Mouse (Mus musculus) limb, embryonic 13.5 days (tissue): ENCODE data around the gene Fbxl17. TPM values are rescaled to one million over a fixed set of nuclear protein-coding genes. Genes with fewer than 3 reads are reported as not detected.

Source experiments
- ATAC-seq: fragments of 200-750 bp; cut with Nextera tagmentation; 2 replicates; pipeline ENCODE4 v1.8.0; 2017; ENCODE audit warnings: low read depth, moderate number of reproducible peaks, moderate TSS enrichment; ENCODE audit not compliant: low FRiP score
- H3K27ac ChIP-seq: fragments of 300-500 bp; sonication (generic); 2 replicates; pipeline ENCODE4 v1.5.1; 2015; ENCODE audit warnings: inconsistent platforms, mild to moderate bottlenecking, moderate library complexity
- H3K27me3 ChIP-seq: fragments of 300-500 bp; sonication (generic); 2 replicates; pipeline ENCODE4 v1.6.1; 2015; ENCODE audit warnings: mild to moderate bottlenecking, inconsistent platforms
- H3K36me3 ChIP-seq: fragments of 300-500 bp; sonication (generic); 2 replicates; pipeline ENCODE4 v1.6.1; 2015; ENCODE audit warnings: inconsistent platforms, mild to moderate bottlenecking, moderate library complexity
- H3K4me1 ChIP-seq: fragments of 300-500 bp; sonication (generic); 2 replicates; pipeline ENCODE4 v1.6.1; 2015; ENCODE audit warnings: inconsistent platforms
- H3K4me2 ChIP-seq: fragments of 300-500 bp; sonication (generic); replicated peaks from 2 replicates; pipeline ENCODE4 v1.6.1; 2015; ENCODE audit warnings: inconsistent platforms, mild to moderate bottlenecking, moderate library complexity
- H3K4me3 ChIP-seq: fragments of 300-500 bp; sonication (generic); 2 replicates; pipeline ENCODE4 v1.5.1; 2015; ENCODE audit warnings: moderate library complexity, mild to moderate bottlenecking, inconsistent platforms
- H3K9ac ChIP-seq: fragments of 300-500 bp; sonication (generic); 2 replicates; pipeline ENCODE4 v1.6.1; 2015; ENCODE audit warnings: mild to moderate bottlenecking, inconsistent platforms
- H3K9me3 ChIP-seq: fragments of 300-500 bp; sonication (generic); 2 replicates; pipeline ENCODE4 v1.6.1; 2016; ENCODE audit warnings: inconsistent platforms
- WGBS: fragments of 180-500 bp; shearing (Covaris S2); methylation state at CpG from one replicate; pipeline ENCODE4 v1.1.7; 2015; 5-methylcytosine and 5-hydroxymethylcytosine counted together
- polyA plus RNA-seq: library from polyadenylated mRNA; unstranded; fragments of >200 nt; fragmentation: Nextera tagmentation; extraction: Ambion mirVana; gene quantifications from 2 replicates; pipeline ENCODE4 v1.2.1, GENCODE M21; 2015

Gene Fbxl17
- polyA plus RNA-seq, 1 experiment from 2014 or later = 8.1 TPM

- no peak overlapping the region for H3K27ac ChIP-seq
- peaks cover 6% of the 10 kb centered on the region for H3K4me1 ChIP-seq
- H3K9me3 ChIP-seq = no peaks in the 10 kb centered on the region
- no peak overlapping the region for H3K9ac ChIP-seq
- no peak overlapping the region for H3K4me2 ChIP-seq
- no peak for ATAC-seq
- H3K27me3 ChIP-seq = no peaks in the 10 kb centered on the region
- WGBS = 82% methylated on average over 2 of the region's 2 CpGs
- peaks cover 4% of the 10 kb centered on the region for H3K36me3 ChIP-seq
- H3K4me3 ChIP-seq = no peak overlapping the region
Observed at GRCm38 (mm10) chr17:63122427-63122826, 377.4 kb downstream of the Fbxl17 start.

- Histone ChIP-seq H3K4me1 (peaks cover 19% of the 10 kb centered on the region), H3K27me3 (no peaks in the 10 kb centered on the region), H3K27ac (no peak overlapping the region), H3K36me3 (peaks cover 4% of the 10 kb centered on the region), H3K4me3 (no peak overlapping the region), H3K4me2 (no peak overlapping the region), H3K9me3 (no peaks in the 10 kb centered on the region), H3K9ac (no peak overlapping the region)
- WGBS = 85% methylated on average over 3 of the region's 3 CpGs
- ATAC-seq = no peak
Observed at GRCm38 (mm10) chr17:63119701-63120100, 380.1 kb downstream of the Fbxl17 start.

- Histone ChIP-seq H3K4me1 (peaks cover 19% of the 10 kb centered on the region), H3K27me3 (no peaks in the 10 kb centered on the region), H3K9me3 (no peaks in the 10 kb centered on the region), H3K27ac (no peak overlapping the region), H3K4me2 (no peak overlapping the region), H3K36me3 (peaks cover 4% of the 10 kb centered on the region), H3K9ac (no peak overlapping the region), H3K4me3 (no peak overlapping the region)
- WGBS = 80% methylated on average over 7 of the region's 7 CpGs
- no peak for ATAC-seq
Observed at GRCm38 (mm10) chr17:63119077-63119476, 380.7 kb downstream of the Fbxl17 start.

- 77% methylated on average over 5 of the region's 5 CpGs for WGBS
- no peaks in the 10 kb centered on the region for H3K27me3 ChIP-seq
- no peak overlapping the region for H3K4me2 ChIP-seq
- H3K27ac ChIP-seq = no peak overlapping the region; the same call in 1 of the 2 replicates
- H3K36me3 ChIP-seq = 0 out of 2 replicates have a peak, but pooled peaks cover 3% of the 10 kb centered on the region
- H3K9ac ChIP-seq = no peak overlapping the region
- peaks cover 19% of the 10 kb centered on the region for H3K4me1 ChIP-seq
- ATAC-seq = no peak
- no peaks in the 10 kb centered on the region for H3K9me3 ChIP-seq
- no peak overlapping the region for H3K4me3 ChIP-seq
Observed at GRCm38 (mm10) chr17:63117130-63117529, 382.7 kb downstream of the Fbxl17 start.

GRCm38 (mm10) chr17:63114399-63115085, 385.3 kb downstream of the Fbxl17 start:
- Histone ChIP-seq H3K4me1 (peaks cover 19% of the 10 kb centered on the region), H3K9me3 (no peaks in the 10 kb centered on the region), H3K9ac (no peak overlapping the region), H3K36me3 (0 out of 2 replicates have a peak, but pooled peaks cover 3% of the 10 kb centered on the region), H3K4me3 (no peak overlapping the region), H3K4me2 (no peak overlapping the region), H3K27ac (no peak overlapping the region), H3K27me3 (no peaks in the 10 kb centered on the region)
- no peak for ATAC-seq
- 86% methylated on average over 19 of the region's 19 CpGs for whole genome bisulfite sequencing

- Histone ChIP-seq H3K4me2 (no peak overlapping the region), H3K36me3 (0 out of 2 replicates have a peak, but pooled peaks cover 3% of the 10 kb centered on the region), H3K9me3 (no peaks in the 10 kb centered on the region), H3K4me3 (no peak overlapping the region), H3K9ac (no peak overlapping the region), H3K27me3 (no peaks in the 10 kb centered on the region), H3K27ac (no peak overlapping the region), H3K4me1 (peaks cover 17% of the 10 kb centered on the region)
- no peak for ATAC-seq
- WGBS = 84% methylated on average over 5 of the region's 5 CpGs
Observed at GRCm38 (mm10) chr17:63112826-63113225, 387.0 kb downstream of the Fbxl17 start.

- Histone ChIP-seq H3K9me3 (no peaks in the 10 kb centered on the region), H3K27me3 (no peaks in the 10 kb centered on the region), H3K4me1 (peaks cover 7% of the 10 kb centered on the region), H3K9ac (no peak overlapping the region), H3K4me2 (no peak overlapping the region), H3K4me3 (no peak overlapping the region), H3K27ac (no peak overlapping the region), H3K36me3 (0 out of 2 replicates have a peak, but pooled peaks cover 3% of the 10 kb centered on the region)
- WGBS = 66% methylated on average over 6 of the region's 6 CpGs
- ATAC-seq = no peak
Observed at GRCm38 (mm10) chr17:63110994-63111393, 388.8 kb downstream of the Fbxl17 start.

- Histone ChIP-seq H3K36me3 (0 out of 2 replicates have a peak, but pooled peaks cover 3% of the 10 kb centered on the region), H3K4me3 (no peak overlapping the region), H3K27ac (no peak overlapping the region), H3K4me2 (no peak overlapping the region), H3K9ac (no peak overlapping the region), H3K9me3 (no peaks in the 10 kb centered on the region), H3K27me3 (no peaks in the 10 kb centered on the region), H3K4me1 (no peaks in the 10 kb centered on the region; the same call in 1 of the 2 replicates)
- no peak for ATAC-seq
- 79% methylated on average over 7 of the region's 7 CpGs for WGBS
Observed at GRCm38 (mm10) chr17:63110211-63110755, 389.5 kb downstream of the Fbxl17 start.

- no peaks in the 10 kb centered on the region; the same call in 1 of the 2 replicates for H3K4me1 ChIP-seq
- no peaks in the 10 kb centered on the region for H3K9me3 ChIP-seq
- no peak for ATAC-seq
- 86% methylated on average over 5 of the region's 5 CpGs for WGBS
- no peak overlapping the region for H3K27ac ChIP-seq
- H3K27me3 ChIP-seq = no peaks in the 10 kb centered on the region
- no peak overlapping the region for H3K4me2 ChIP-seq
- H3K36me3 ChIP-seq = no peaks in the 10 kb centered on the region
- no peak overlapping the region for H3K4me3 ChIP-seq
- no peak overlapping the region for H3K9ac ChIP-seq
Observed at GRCm38 (mm10) chr17:63108035-63108434, 391.8 kb downstream of the Fbxl17 start.

- Histone ChIP-seq H3K4me2 (no peak overlapping the region), H3K4me3 (no peak overlapping the region), H3K27ac (no peak overlapping the region), H3K27me3 (no peaks in the 10 kb centered on the region), H3K9ac (no peak overlapping the region), H3K36me3 (no peaks in the 10 kb centered on the region), H3K9me3 (no peaks in the 10 kb centered on the region), H3K4me1 (no peaks in the 10 kb centered on the region; the same call in 1 of the 2 replicates)
- WGBS = 60% methylated on average over 4 of the region's 4 CpGs
- ATAC-seq = no peak
Observed at GRCm38 (mm10) chr17:63107515-63107914, 392.3 kb downstream of the Fbxl17 start.

- no peak overlapping the region for H3K27ac ChIP-seq
- WGBS = 42% methylated on average over 2 of the region's 2 CpGs
- ATAC-seq = no peak
- no peak overlapping the region for H3K4me2 ChIP-seq
- no peak overlapping the region for H3K9ac ChIP-seq
- no peak overlapping the region for H3K4me3 ChIP-seq
- H3K36me3 ChIP-seq = no peaks in the 10 kb centered on the region
- H3K27me3 ChIP-seq = no peaks in the 10 kb centered on the region
- no peaks in the 10 kb centered on the region for H3K4me1 ChIP-seq
- H3K9me3 ChIP-seq = 0 out of 2 replicates have a peak, but pooled peaks cover 3% of the 10 kb centered on the region
Observed at GRCm38 (mm10) chr17:63095553-63095952, 404.3 kb downstream of the Fbxl17 start.

- no peaks in the 10 kb centered on the region for H3K27me3 ChIP-seq
- ATAC-seq = no peak
- 0 out of 2 replicates have a peak, but pooled peaks cover 3% of the 10 kb centered on the region for H3K9me3 ChIP-seq
- no peak overlapping the region for H3K9ac ChIP-seq
- no peaks in the 10 kb centered on the region for H3K4me1 ChIP-seq
- no peak overlapping the region for H3K4me3 ChIP-seq
- H3K4me2 ChIP-seq = no peak overlapping the region
- H3K27ac ChIP-seq = no peak overlapping the region
- 84% methylated on average over 4 of the region's 4 CpGs for WGBS
- no peaks in the 10 kb centered on the region for H3K36me3 ChIP-seq
Observed at GRCm38 (mm10) chr17:63095017-63095416, 404.8 kb downstream of the Fbxl17 start.
